In the genomic region with DNA sequence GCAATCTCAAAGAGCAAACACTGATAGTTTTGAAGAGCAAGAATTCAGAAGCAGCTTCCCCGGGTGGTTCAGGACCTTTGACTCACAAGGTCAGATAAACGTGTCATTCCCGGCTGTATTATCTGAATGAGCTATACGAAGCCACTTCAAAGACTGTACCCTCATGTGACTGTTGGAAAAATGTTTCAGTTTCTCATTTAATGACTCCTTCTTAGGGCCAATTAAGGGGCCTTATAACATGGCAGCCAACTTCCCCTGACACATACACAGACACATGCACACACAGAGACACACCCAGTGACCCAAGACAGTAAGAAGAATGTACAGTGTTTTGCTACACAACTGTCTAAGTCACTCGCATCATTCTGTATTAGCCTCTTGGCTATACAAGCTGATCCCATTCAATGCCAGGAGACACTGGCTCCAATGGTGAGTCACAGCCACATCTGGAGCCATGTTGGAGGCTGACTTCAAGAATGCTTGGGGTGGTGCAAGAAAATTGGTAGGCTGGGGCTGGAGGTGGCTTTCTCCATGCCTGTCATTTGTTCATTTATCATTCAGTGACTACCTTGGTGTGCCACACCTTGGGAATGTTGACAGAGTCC, we compare ENCODE assay signal across 28 mouse cellular contexts. TPM values are rescaled to one million over a fixed set of nuclear protein-coding genes. Genes with fewer than 3 reads are reported as not detected.
A peak's percentile ranks its signal among the peaks of the same experiment; 100 is the strongest.
DNase-seq lines count a peak whose midpoint lies in the region; ATAC-seq and TF ChIP-seq lines count a peak whose summit lies in the region.
"Had no signal": no experiment of that assay in that cellular context is flagged by ENCODE, and none has a peak within 500 bp of the region (broad histone marks: within the 10 kb centered on the region; RNA-seq: fewer than 3 reads in every experiment).

No protein-coding gene starts in this region.

- DNase-seq in heart, adult 11 months, result peak; percentile 79
- no peak for DNase-seq in heart, postnatal 25 days (ENCODE audit: low spot score)
- DNase-seq in stomach, postnatal 0 days (ENCODE audit: low spot score), result no peak
- no peak for DNase-seq in lung, postnatal 25 days (ENCODE audit: low spot score)
- DNase-seq: adrenal gland, postnatal 14 days; cerebellum, adult 11 months; cerebellum, adult 2 months; cerebellum, adult 9-11 months; cerebellum, postnatal 25 days; forebrain, postnatal 0 days; gastrocnemius, postnatal 25 days; heart, postnatal 36 days; kidney, adult 11 months had no signal

- H3K4me3 ChIP-seq in intestine, embryonic 16.5 days (ENCODE audit: low read length), result no peak overlapping the region
- H3K4me3 ChIP-seq in stomach, postnatal 0 days (ENCODE audit: low read depth, low read length), result no peak overlapping the region
- H3K4me3 ChIP-seq: embryonic facial prominence, embryonic 12.5 days; embryonic facial prominence, embryonic 15.5 days; hindbrain, embryonic 10.5 days; hindbrain, embryonic 13.5 days had no signal

- H3K9ac ChIP-seq in intestine, embryonic 16.5 days (ENCODE audit: low read depth, low read length), result no peak overlapping the region
- no peak overlapping the region for H3K9ac ChIP-seq in stomach, postnatal 0 days (ENCODE audit: low read length)
- H3K9ac ChIP-seq: embryonic facial prominence, embryonic 12.5 days; embryonic facial prominence, embryonic 15.5 days; forebrain, postnatal 0 days; hindbrain, embryonic 13.5 days had no signal

- H3K27ac ChIP-seq in intestine, embryonic 16.5 days (ENCODE audit: low read length), result no peak overlapping the region
- H3K27ac ChIP-seq in stomach, postnatal 0 days (replicated peaks), result no peak overlapping the region
- H3K27ac ChIP-seq: embryonic facial prominence, embryonic 12.5 days; embryonic facial prominence, embryonic 15.5 days; hindbrain, embryonic 10.5 days; hindbrain, embryonic 13.5 days had no signal

- no peaks in the 10 kb centered on the region for H3K36me3 ChIP-seq in intestine, embryonic 16.5 days (ENCODE audit: control insufficient read depth, insufficient read depth, low read length)
- no peaks in the 10 kb centered on the region for H3K36me3 ChIP-seq in stomach, postnatal 0 days (ENCODE audit: control insufficient read depth, insufficient read depth, low read length)
- H3K36me3 ChIP-seq: embryonic facial prominence, embryonic 12.5 days; embryonic facial prominence, embryonic 15.5 days; hindbrain, embryonic 10.5 days; hindbrain, embryonic 13.5 days had no signal

- no peak for TF ChIP-seq CTCF in stomach, postnatal 0 days (IDR thresholded peaks at IDR 0.05; ENCODE audit: low read depth)

- no peak for TF ChIP-seq EP300 in stomach, postnatal 0 days (optimal IDR thresholded peaks at IDR 0.05)

- peak; percentile 46 for ATAC-seq in intestine, embryonic 16.5 days
- ATAC-seq in stomach, postnatal 0 days (ENCODE audit: low FRiP score, low TSS enrichment), result peak; percentile 42; the same call in 1 of the 2 replicates
- ATAC-seq in granulocyte monocyte progenitor cell, adult 5-6 weeks (replicated peaks; ENCODE audit: poor library complexity, severe bottlenecking), result no peak
- ATAC-seq: activated CD4-positive, CD25-positive, alpha-beta regulatory T cell, adult 4 months; CD4-positive, CD25-positive, alpha-beta regulatory T cell, adult 4 months; forebrain, embryonic 14.5 days; forebrain, postnatal 0 days; hindbrain, embryonic 16.5 days had no signal

- H3K27me3 ChIP-seq in intestine, embryonic 16.5 days (replicated peaks; ENCODE audit: control insufficient read depth, insufficient read depth, low read length), result no peaks in the 10 kb centered on the region
- H3K27me3 ChIP-seq in stomach, postnatal 0 days (ENCODE audit: control insufficient read depth, insufficient read depth, low read length), result no peaks in the 10 kb centered on the region
- H3K27me3 ChIP-seq: embryonic facial prominence, embryonic 12.5 days; embryonic facial prominence, embryonic 15.5 days; hindbrain, embryonic 13.5 days had no signal

- H3K4me2 ChIP-seq in intestine, embryonic 16.5 days (ENCODE audit: low read depth, low read length), result no peak overlapping the region
- H3K4me2 ChIP-seq in stomach, postnatal 0 days (replicated peaks; ENCODE audit: low read depth), result no peak overlapping the region
- H3K4me2 ChIP-seq: embryonic facial prominence, embryonic 12.5 days; embryonic facial prominence, embryonic 15.5 days; heart, embryonic 11.5 days; hindbrain, embryonic 13.5 days had no signal

- H3K4me1 ChIP-seq in intestine, embryonic 16.5 days (ENCODE audit: control insufficient read depth, insufficient read depth, low read length), result peaks cover 9% of the 10 kb centered on the region
- H3K4me1 ChIP-seq in stomach, postnatal 0 days (replicated peaks; ENCODE audit: control insufficient read depth, insufficient read depth), result no peaks in the 10 kb centered on the region
- H3K4me1 ChIP-seq: hindbrain, embryonic 10.5 days; hindbrain, embryonic 13.5 days had no signal

- 51% methylated on average over 5 of the region's 5 CpGs for WGBS in intestine, embryonic 16.5 days
- 29% methylated on average over 5 of the region's 5 CpGs for WGBS in stomach, postnatal 0 days

- H3K9me3 ChIP-seq in intestine, embryonic 16.5 days (ENCODE audit: control insufficient read depth, low read length), result no peaks in the 10 kb centered on the region
- H3K9me3 ChIP-seq in stomach, postnatal 0 days (ENCODE audit: control insufficient read depth, low read length), result no peaks in the 10 kb centered on the region
- H3K9me3 ChIP-seq: embryonic facial prominence, embryonic 12.5 days; embryonic facial prominence, embryonic 15.5 days; hindbrain, embryonic 10.5 days; hindbrain, embryonic 13.5 days had no signal

- intact Hi-C loops in heart, postnatal 25 days (cut with DNase I), result no loop called here

RNA-seq across cellular contexts. Expression of a gene that starts 19.9 kb away (rescaled TPM):
- total RNA-seq in heart, postnatal 25 days (2021), result not detected
- polyA plus RNA-seq in intestine, embryonic 16.5 days (2015; fragmentation: Nextera tagmentation; extraction: Ambion mirVana), result 0.09 and 0.22 TPM in 2 replicates
- 0.23 and 0.32 TPM in 2 replicates for polyA plus RNA-seq in stomach, postnatal 0 days (2015; fragmentation: Nextera tagmentation; extraction: Ambion mirVana)
- total RNA-seq in granulocyte monocyte progenitor cell, adult 5-6 weeks (2014; fragmentation: Nextera tagmentation), result not detected in 2 replicates
- total RNA-seq in granulocyte monocyte progenitor cell, adult 5-6 weeks (2017), result 0.65 TPM in 1 of 2 replicates, not detected in the other
- total RNA-seq: adrenal gland, adult 18-20 months; adrenal gland, postnatal 14 days; common myeloid progenitor, adult 5-6 weeks; forebrain, postnatal 0 days; gastrocnemius, adult 8-10 months; gastrocnemius, postnatal 25 days; heart, adult 8-10 months; heart, postnatal 36 days had no signal
- polyA plus RNA-seq: cerebellum, adult 2 months had no signal

RNA-seq across cellular contexts. Expression of a gene that starts 25.0 kb away (rescaled TPM):
- total RNA-seq in heart, postnatal 25 days (2021), result 10 to 100 TPM; 20.2 to 20.9 TPM
- 33.7 and 35.5 TPM in 2 replicates for polyA plus RNA-seq in intestine, embryonic 16.5 days (2015; fragmentation: Nextera tagmentation; extraction: Ambion mirVana)
- 32.1 and 40.0 TPM in 2 replicates for polyA plus RNA-seq in stomach, postnatal 0 days (2015; fragmentation: Nextera tagmentation; extraction: Ambion mirVana)
- total RNA-seq in granulocyte monocyte progenitor cell, adult 5-6 weeks (2014; fragmentation: Nextera tagmentation), result 37.0 and 39.8 TPM in 2 replicates
- 11.4 and 14.1 TPM in 2 replicates for total RNA-seq in granulocyte monocyte progenitor cell, adult 5-6 weeks (2017)

RNA-seq across cellular contexts. Expression of a gene that starts 30.9 kb away (rescaled TPM):
- 100 to 1,000 TPM; 147 to 148 TPM for total RNA-seq in heart, postnatal 25 days (2021)
- 82.7 and 84.6 TPM in 2 replicates for polyA plus RNA-seq in intestine, embryonic 16.5 days (2015; fragmentation: Nextera tagmentation; extraction: Ambion mirVana)
- polyA plus RNA-seq in stomach, postnatal 0 days (2015; fragmentation: Nextera tagmentation; extraction: Ambion mirVana), result 43.0 and 44.0 TPM in 2 replicates
- 28.3 and 33.5 TPM in 2 replicates for total RNA-seq in granulocyte monocyte progenitor cell, adult 5-6 weeks (2014; fragmentation: Nextera tagmentation)
- total RNA-seq in granulocyte monocyte progenitor cell, adult 5-6 weeks (2017), result 16.6 and 21.6 TPM in 2 replicates

Comparison
In these comparisons a context has a peak if more than half of its experiments do, and no peak if none do; other contexts are left out.
1. RNA of a gene that starts 30.9 kb away (total RNA-seq): 147 to 148 TPM in heart, postnatal 25 days; 16.6 to 33.5 TPM in granulocyte monocyte progenitor cell, adult 5-6 weeks; every median in the first group is over 4 times any median in the second.